Mouse (Mus musculus): ENCODE measurements at regions not wholly inside any gene's neighbourhood (a gene's known extent, or its start where the extent isn't known, plus 50 kb on each side); places are given as distances from the start of the nearest gene placed in this dataset.

- H3K4me2 ChIP-seq (replicated peaks) = no peak overlapping the region
- H3K4me1 ChIP-seq (replicated peaks; ENCODE audit: control insufficient read depth, insufficient read depth, low read length) = no peaks in the 10 kb centered on the region
- H3K9ac ChIP-seq = no peak overlapping the region
- 42% methylated on average over 2 of the region's 2 CpGs for WGBS
- no peaks in the 10 kb centered on the region for H3K36me3 ChIP-seq (replicated peaks; ENCODE audit: control insufficient read depth, insufficient read depth)
- no peaks in the 10 kb centered on the region for H3K9me3 ChIP-seq (ENCODE audit: control insufficient read depth, low read length)
- H3K27ac ChIP-seq = no peak overlapping the region
- no peak for ATAC-seq (ENCODE audit: low FRiP score)
- H3K27me3 ChIP-seq (ENCODE audit: control insufficient read depth, insufficient read depth, low read length) = peaks cover 38% of the 10 kb centered on the region
- no peak for DNase-seq (ENCODE audit: low spot score)
- no peak overlapping the region for H3K4me3 ChIP-seq (replicated peaks; ENCODE audit: low read length)
These were observed 56.6 kb downstream of the Olig3 start for GRCm38 (mm10) chr10:19412926-19413325.

DNA sequence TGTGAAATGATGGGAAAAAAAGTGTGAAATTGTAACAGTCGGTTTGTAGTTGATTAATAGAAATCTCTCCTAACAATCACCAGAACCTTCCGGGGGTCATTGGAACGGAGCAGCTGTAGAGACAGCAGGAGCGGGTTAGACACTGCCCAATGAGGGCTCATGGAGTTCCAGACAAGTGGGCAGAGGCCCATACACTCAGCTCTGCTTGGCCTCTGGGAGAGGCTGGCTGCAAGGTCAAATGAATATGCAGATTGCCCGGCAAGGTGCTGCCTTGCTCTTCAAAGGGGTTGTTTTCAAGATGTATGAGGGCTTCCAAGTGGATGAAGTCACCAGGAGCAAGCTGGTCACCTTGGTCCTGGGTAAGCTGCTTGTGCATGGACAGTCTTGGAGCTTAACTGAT is 57.6 kb downstream of the Olig3 start:
- H3K36me3 ChIP-seq (replicated peaks; ENCODE audit: control insufficient read depth, insufficient read depth) = no peaks in the 10 kb centered on the region
- no peak overlapping the region for H3K27ac ChIP-seq
- ATAC-seq (ENCODE audit: low FRiP score) = no peak
- no peak overlapping the region for H3K4me2 ChIP-seq (replicated peaks)
- peaks cover 30% of the 10 kb centered on the region; the same call in 1 of the 2 replicates for H3K27me3 ChIP-seq (ENCODE audit: control insufficient read depth, insufficient read depth, low read length)
- DNase-seq (ENCODE audit: low spot score) = no peak
- WGBS = 16% methylated on average over 5 of the region's 5 CpGs
- no peaks in the 10 kb centered on the region for H3K4me1 ChIP-seq (replicated peaks; ENCODE audit: control insufficient read depth, insufficient read depth, low read length)
- no peak overlapping the region for H3K9ac ChIP-seq
- H3K4me3 ChIP-seq (replicated peaks; ENCODE audit: low read length) = no peak overlapping the region
- no peaks in the 10 kb centered on the region for H3K9me3 ChIP-seq (ENCODE audit: control insufficient read depth, low read length)

DNA sequence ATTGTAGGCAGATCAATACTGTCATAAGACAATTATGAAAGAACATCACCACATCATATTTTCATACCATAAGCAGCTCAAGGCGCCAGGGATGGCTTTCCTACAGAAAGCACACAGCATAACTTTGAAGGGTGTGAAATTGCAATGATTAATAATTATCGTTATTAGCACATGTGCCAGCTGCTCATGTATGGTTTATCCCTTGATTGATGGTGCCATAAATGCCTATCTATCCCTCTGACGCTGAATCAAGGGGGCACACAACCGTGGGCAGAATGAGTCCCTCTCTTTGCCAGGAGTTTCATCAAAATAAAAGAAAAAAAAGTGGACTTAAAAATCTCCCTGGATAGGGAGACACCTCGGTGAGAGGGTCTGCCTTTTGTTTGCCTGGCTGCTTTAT is 58.5 kb downstream of the Olig3 start:
- 33% methylated on average over 5 of the region's 5 CpGs for WGBS

GRCm38 (mm10) chr10:19424030-19424429 is 67.7 kb downstream of the Olig3 start:
- no peak overlapping the region for H3K9ac ChIP-seq
- DNase-seq (ENCODE audit: low spot score) (no peak), ATAC-seq (ENCODE audit: low FRiP score) (no peak)
- H3K4me2 ChIP-seq (replicated peaks) = no peak overlapping the region
- no peaks in the 10 kb centered on the region for H3K9me3 ChIP-seq (ENCODE audit: control insufficient read depth, low read length)
- H3K27me3 ChIP-seq (ENCODE audit: control insufficient read depth, insufficient read depth, low read length) = no peaks in the 10 kb centered on the region
- H3K4me3 ChIP-seq (replicated peaks; ENCODE audit: low read length) = no peak overlapping the region
- no peak overlapping the region for H3K27ac ChIP-seq
- no peaks in the 10 kb centered on the region for H3K4me1 ChIP-seq (replicated peaks; ENCODE audit: control insufficient read depth, insufficient read depth, low read length)
- 50% methylated on average over 1 of the region's 1 CpGs for WGBS
- no peaks in the 10 kb centered on the region for H3K36me3 ChIP-seq (replicated peaks; ENCODE audit: control insufficient read depth, insufficient read depth)

More for the DNA sequence above, 58.5 kb downstream of the Olig3 start:
- ATAC-seq (ENCODE audit: low FRiP score) = peak; percentile 51; the same call in 1 of the 2 replicates
- H3K4me1 ChIP-seq (replicated peaks; ENCODE audit: control insufficient read depth, insufficient read depth, low read length) = no peaks in the 10 kb centered on the region
- H3K27ac ChIP-seq = no peak overlapping the region
- H3K4me3 ChIP-seq (replicated peaks; ENCODE audit: low read length) = no peak overlapping the region
- no peak overlapping the region for H3K9ac ChIP-seq
- peaks cover 23% of the 10 kb centered on the region; the same call in 1 of the 2 replicates for H3K27me3 ChIP-seq (ENCODE audit: control insufficient read depth, insufficient read depth, low read length)
- no peak overlapping the region for H3K4me2 ChIP-seq (replicated peaks)
- no peaks in the 10 kb centered on the region for H3K36me3 ChIP-seq (replicated peaks; ENCODE audit: control insufficient read depth, insufficient read depth)
- DNase-seq (ENCODE audit: low spot score) = no peak
- no peaks in the 10 kb centered on the region for H3K9me3 ChIP-seq (ENCODE audit: control insufficient read depth, low read length)

DNA sequence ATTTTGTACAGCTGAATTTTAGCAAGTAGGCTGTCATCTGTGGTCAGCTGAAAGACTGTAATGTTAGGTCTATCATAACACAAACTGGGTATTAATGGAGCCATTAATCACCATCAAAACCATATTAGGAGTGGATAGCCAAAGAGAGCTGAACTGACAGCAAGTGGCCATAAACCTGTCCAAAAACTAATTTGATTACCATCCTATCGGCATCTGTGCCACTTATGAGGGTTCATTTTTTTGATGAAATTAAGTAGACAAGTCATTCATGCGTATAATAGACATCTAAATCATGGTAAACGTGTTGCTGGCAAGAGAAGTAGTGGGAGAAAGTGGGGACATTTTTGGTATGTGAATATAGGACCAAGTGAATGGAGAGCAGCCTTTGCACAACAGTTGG is 68.6 kb downstream of the Olig3 start:
- no peak overlapping the region for H3K4me3 ChIP-seq (replicated peaks; ENCODE audit: low read length)
- H3K9ac ChIP-seq = no peak overlapping the region
- no peaks in the 10 kb centered on the region; the same call in 1 of the 2 replicates for H3K27me3 ChIP-seq (ENCODE audit: control insufficient read depth, insufficient read depth, low read length)
- H3K27ac ChIP-seq = no peak overlapping the region
- 51% methylated on average over 3 of the region's 3 CpGs for WGBS
- no peak overlapping the region for H3K4me2 ChIP-seq (replicated peaks)
- DNase-seq (ENCODE audit: low spot score) (no peak), ATAC-seq (ENCODE audit: low FRiP score) (no peak)
- no peaks in the 10 kb centered on the region for H3K36me3 ChIP-seq (replicated peaks; ENCODE audit: control insufficient read depth, insufficient read depth)
- H3K4me1 ChIP-seq (replicated peaks; ENCODE audit: control insufficient read depth, insufficient read depth, low read length) = no peaks in the 10 kb centered on the region
- H3K9me3 ChIP-seq (ENCODE audit: control insufficient read depth, low read length) = no peaks in the 10 kb centered on the region

DNA sequence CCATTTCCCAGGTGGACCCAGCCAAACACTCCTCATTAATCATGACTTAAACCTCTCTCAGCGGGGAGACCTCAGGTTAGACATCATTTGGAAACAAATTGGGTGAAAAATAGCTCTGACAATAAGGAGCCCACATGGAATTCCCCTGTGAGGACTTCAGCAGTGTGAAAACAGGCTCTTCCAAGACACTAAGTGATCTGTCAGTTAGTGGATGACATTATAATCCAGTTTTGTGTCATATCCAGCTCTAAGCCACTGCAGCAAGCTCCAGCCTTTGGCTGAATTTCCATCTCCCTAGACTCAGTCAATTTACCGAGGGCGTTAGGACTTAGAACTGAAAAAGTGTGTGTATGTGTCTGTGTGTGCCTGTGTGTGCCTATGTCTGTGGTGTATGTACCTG is 70.5 kb downstream of the Olig3 start:
- Histone ChIP-seq H3K4me3 (replicated peaks; ENCODE audit: low read length) (no peak overlapping the region), H3K27ac (no peak overlapping the region), H3K4me2 (replicated peaks) (no peak overlapping the region), H3K27me3 (ENCODE audit: control insufficient read depth, insufficient read depth, low read length) (no peaks in the 10 kb centered on the region; the same call in 1 of the 2 replicates), H3K9me3 (ENCODE audit: control insufficient read depth, low read length) (no peaks in the 10 kb centered on the region), H3K9ac (no peak overlapping the region), H3K4me1 (replicated peaks; ENCODE audit: control insufficient read depth, insufficient read depth, low read length) (no peaks in the 10 kb centered on the region), H3K36me3 (replicated peaks; ENCODE audit: control insufficient read depth, insufficient read depth) (no peaks in the 10 kb centered on the region)
- 43% methylated on average over 3 of the region's 3 CpGs for WGBS
- ATAC-seq (ENCODE audit: low FRiP score) (peak; percentile 75; the same call in 1 of the 2 replicates), DNase-seq (ENCODE audit: low spot score) (peak; percentile 40)

DNA sequence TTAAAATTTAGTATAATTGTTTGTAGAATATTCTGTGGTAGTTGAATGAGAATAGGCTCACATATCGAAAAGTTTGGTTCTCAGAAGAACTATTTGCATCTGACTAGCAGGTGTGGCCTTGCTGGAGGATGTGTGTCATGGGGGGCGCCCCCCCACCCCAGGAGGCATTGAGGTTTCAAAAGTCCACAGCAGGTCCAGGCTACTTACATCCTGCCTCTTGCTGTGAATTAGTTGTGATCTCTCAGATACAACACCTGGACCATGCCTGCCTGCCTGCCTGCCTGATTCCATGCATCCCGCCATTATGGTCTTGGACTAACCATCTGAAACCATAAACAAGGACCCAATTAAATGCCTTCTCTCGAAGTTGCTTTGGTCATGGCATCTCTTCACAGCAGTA is 76.2 kb downstream of the Olig3 start:
- no peaks in the 10 kb centered on the region for H3K4me1 ChIP-seq (replicated peaks; ENCODE audit: control insufficient read depth, insufficient read depth, low read length)
- H3K36me3 ChIP-seq (replicated peaks; ENCODE audit: control insufficient read depth, insufficient read depth) = no peaks in the 10 kb centered on the region
- H3K9ac ChIP-seq = no peak overlapping the region
- H3K27me3 ChIP-seq (ENCODE audit: control insufficient read depth, insufficient read depth, low read length) = peaks cover 9% of the 10 kb centered on the region
- H3K9me3 ChIP-seq (ENCODE audit: control insufficient read depth, low read length) = no peaks in the 10 kb centered on the region
- H3K4me3 ChIP-seq (replicated peaks; ENCODE audit: low read length) = no peak overlapping the region
- no peak overlapping the region for H3K27ac ChIP-seq
- no peak overlapping the region for H3K4me2 ChIP-seq (replicated peaks)
- DNase-seq (ENCODE audit: low spot score) (no peak), ATAC-seq (ENCODE audit: low FRiP score) (no peak)
- 90% methylated on average over 4 of the region's 4 CpGs for WGBS

GRCm38 (mm10) chr10:19434661-19435060 is 78.3 kb downstream of the Olig3 start:
- H3K4me3 ChIP-seq (replicated peaks; ENCODE audit: low read length) = no peak overlapping the region
- DNase-seq (ENCODE audit: low spot score) = no peak
- 70% methylated on average over 6 of the region's 6 CpGs for WGBS

DNA sequence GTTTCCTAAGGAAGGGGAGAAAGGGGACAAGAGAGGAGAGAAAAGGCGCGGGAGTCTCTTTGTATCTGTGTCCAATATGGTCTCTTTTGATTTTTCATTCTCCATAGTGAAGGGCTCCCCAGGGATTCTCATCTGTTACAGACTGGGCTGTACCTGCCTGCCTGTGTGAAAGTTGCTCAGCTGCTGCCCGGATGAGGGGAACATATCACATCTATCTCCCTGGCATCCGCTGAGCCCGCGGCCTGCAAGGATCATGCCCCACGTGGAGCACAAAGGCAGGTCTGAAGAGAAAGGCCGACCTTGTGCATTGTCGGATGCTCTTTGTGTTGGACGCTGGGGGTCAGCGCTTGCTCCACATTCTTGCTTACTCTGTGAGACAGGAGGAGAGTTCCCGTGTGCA is 85.5 kb downstream of the Olig3 start:
- DNase-seq (ENCODE audit: low spot score) = no peak
- 8% methylated on average over 12 of the region's 12 CpGs for WGBS
- H3K4me3 ChIP-seq (replicated peaks; ENCODE audit: low read length) = no peak overlapping the region
- peaks cover 5% of the 10 kb centered on the region; the same call in 1 of the 2 replicates for H3K4me1 ChIP-seq (replicated peaks; ENCODE audit: control insufficient read depth, insufficient read depth, low read length)
- no peak for ATAC-seq (ENCODE audit: low FRiP score)
- no peak overlapping the region for H3K4me2 ChIP-seq (replicated peaks)
- no peaks in the 10 kb centered on the region for H3K36me3 ChIP-seq (replicated peaks; ENCODE audit: control insufficient read depth, insufficient read depth)
- no peak overlapping the region for H3K27ac ChIP-seq
- H3K27me3 ChIP-seq (ENCODE audit: control insufficient read depth, insufficient read depth, low read length) = peaks cover 70% of the 10 kb centered on the region
- no peak overlapping the region for H3K9ac ChIP-seq
- H3K9me3 ChIP-seq (ENCODE audit: control insufficient read depth, low read length) = no peaks in the 10 kb centered on the region

More at GRCm38 (mm10) chr10:19434661-19435060, 78.3 kb downstream of the Olig3 start:
- Histone ChIP-seq H3K27me3 (ENCODE audit: control insufficient read depth, insufficient read depth, low read length) (peaks cover 17% of the 10 kb centered on the region), H3K9me3 (ENCODE audit: control insufficient read depth, low read length) (no peaks in the 10 kb centered on the region), H3K9ac (no peak overlapping the region), H3K4me2 (replicated peaks) (no peak overlapping the region), H3K36me3 (replicated peaks; ENCODE audit: control insufficient read depth, insufficient read depth) (no peaks in the 10 kb centered on the region), H3K4me1 (replicated peaks; ENCODE audit: control insufficient read depth, insufficient read depth, low read length) (no peaks in the 10 kb centered on the region), H3K27ac (no peak overlapping the region)
- ATAC-seq (ENCODE audit: low FRiP score) = no peak

DNA sequence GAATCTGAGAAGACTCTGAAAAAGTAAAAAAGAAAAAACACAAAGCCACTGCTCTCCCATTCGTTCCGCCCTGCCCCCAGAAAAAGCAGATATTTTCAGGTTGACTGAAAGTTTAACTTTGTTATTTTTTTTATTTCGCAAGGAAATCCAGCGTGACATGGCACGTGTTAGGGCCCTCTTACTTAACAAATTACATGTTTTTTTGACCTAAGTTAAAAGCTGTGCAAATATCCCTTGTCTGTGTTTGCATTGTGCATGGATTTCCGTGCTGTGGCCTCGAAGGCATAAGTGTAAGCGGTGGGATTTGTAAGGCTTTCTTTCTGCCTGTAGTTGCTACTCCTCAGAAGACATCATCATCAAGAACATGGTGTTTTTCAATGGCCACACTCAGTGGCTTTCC is 87.2 kb downstream of the Olig3 start:
- H3K4me3 ChIP-seq (replicated peaks; ENCODE audit: low read length) = no peak overlapping the region
- H3K9ac ChIP-seq = no peak overlapping the region
- H3K9me3 ChIP-seq (ENCODE audit: control insufficient read depth, low read length) = no peaks in the 10 kb centered on the region
- ATAC-seq (ENCODE audit: low FRiP score) (no peak), DNase-seq (ENCODE audit: low spot score) (no peak)
- H3K36me3 ChIP-seq (replicated peaks; ENCODE audit: control insufficient read depth, insufficient read depth) = no peaks in the 10 kb centered on the region
- H3K27me3 ChIP-seq (ENCODE audit: control insufficient read depth, insufficient read depth, low read length) = peaks cover 85% of the 10 kb centered on the region
- WGBS = 26% methylated on average over 8 of the region's 8 CpGs
- H3K27ac ChIP-seq = no peak overlapping the region
- peaks cover 5% of the 10 kb centered on the region; the same call in 1 of the 2 replicates for H3K4me1 ChIP-seq (replicated peaks; ENCODE audit: control insufficient read depth, insufficient read depth, low read length)
- no peak overlapping the region for H3K4me2 ChIP-seq (replicated peaks)

Data from hindbrain, embryonic 14.5 days (tissue).